Mouse (Mus musculus) CH12.LX (cell line): Measurements from ENCODE around the gene Gm20388. TPM values are rescaled to one million over a fixed set of nuclear protein-coding genes. Genes with fewer than 3 reads are reported as not detected.

Experiments
- DNase-seq: peaks from one replicate; pipeline ENCODE4 v3.0.0-alpha.2; 2013; ENCODE audit errors: extremely low read depth
- H3K27ac ChIP-seq: 2 replicates; pipeline ENCODE4 v1.5.1; 2012; ENCODE audit warnings: low read depth, mild to moderate bottlenecking, control low read depth, moderate library complexity; ENCODE audit not compliant: insufficient read depth
- H3K27me3 ChIP-seq: replicated peaks from 2 replicates; pipeline ENCODE3; 2012; ENCODE audit warnings: inconsistent platforms
- H3K36me3 ChIP-seq, 2 experiments: replicated peaks in 1 of 2; 2 replicates each; pipeline versions ENCODE3 to v1.6.1; 2012; ENCODE audit warnings: inconsistent platforms in 1 of 2, low read length in 1 of 2, mild to moderate bottlenecking in 1 of 2, mixed read lengths in 1 of 2, moderate library complexity in 1 of 2; ENCODE audit not compliant: control insufficient read depth in 1 of 2, insufficient read depth in 1 of 2
- H3K4me1 ChIP-seq, 2 experiments: 2 replicates each; pipeline ENCODE4 v1.6.1; 2012; ENCODE audit warnings: inconsistent platforms in 1 of 2, moderate library complexity in 1 of 2; ENCODE audit not compliant: insufficient read depth in 2 of 2, control insufficient read depth in 1 of 2
- H3K4me2 ChIP-seq: 2 replicates; pipeline ENCODE4 v1.6.1; 2012; ENCODE audit warnings: low read depth, mild to moderate bottlenecking, control low read depth; ENCODE audit not compliant: poor library complexity, insufficient read depth, severe bottlenecking
- H3K4me3 ChIP-seq, 3 experiments: fragments of 150-350 bp in 1 of 3; sonication (generic) in 1 of 3; replicated peaks in 1 of 3; 2 replicates each; pipeline versions ENCODE3 to v1.5.1; 2011 to 2012; ENCODE audit warnings: low read depth in 2 of 3, low read length in 2 of 3, mild to moderate bottlenecking in 2 of 3, moderate library complexity in 2 of 3, control low read depth in 1 of 3, improper control_type of control experiment in 1 of 3, inconsistent platforms in 1 of 3, mixed read lengths in 1 of 3; ENCODE audit not compliant: poor library complexity in 1 of 3
- H3K79me2 ChIP-seq: replicated peaks from 2 replicates; pipeline ENCODE4 v1.6.1; 2012; ENCODE audit warnings: mild to moderate bottlenecking, moderate library complexity; ENCODE audit not compliant: control insufficient read depth, poor library complexity, insufficient read depth, severe bottlenecking; ENCODE audit errors: extremely low read depth
- H3K9ac ChIP-seq: 2 replicates; pipeline ENCODE4 v1.6.1; 2012; ENCODE audit warnings: low read depth, mild to moderate bottlenecking, control low read depth, moderate library complexity; ENCODE audit not compliant: insufficient read depth
- H3K9me3 ChIP-seq: replicated peaks from 2 replicates; pipeline ENCODE3; 2012; ENCODE audit warnings: low read length, inconsistent platforms, mixed read lengths
- BHLHE40 ChIP-seq: IDR thresholded peaks from 2 replicates; pipeline ENCODE4 v1.6.1; 2011; ENCODE audit warnings: mild to moderate bottlenecking, low read depth, low read length, improper control_type of control experiment
- CHD1 ChIP-seq: IDR thresholded peaks from 2 replicates; pipeline ENCODE4 v1.6.1; 2012; ENCODE audit warnings: low read depth, low read length, improper control_type of control experiment, inconsistent platforms
- CTCF ChIP-seq, 2 experiments: IDR thresholded peaks in 1 of 2; conservative IDR thresholded peaks in 1 of 2; 2 replicates each; pipeline ENCODE4 v1.5.1; 2011 to 2012; ENCODE audit warnings: low read depth in 2 of 2, low read length in 2 of 2, improper control_type of control experiment in 1 of 2, inconsistent platforms in 1 of 2, mild to moderate bottlenecking in 1 of 2, moderate library complexity in 1 of 2
- E2F4 ChIP-seq: IDR thresholded peaks from 2 replicates; pipeline ENCODE4 v1.6.1; 2011; ENCODE audit warnings: low read depth, low read length, improper control_type of control experiment; ENCODE audit not compliant: insufficient replicate concordance
- ELF1 ChIP-seq: IDR thresholded peaks from 2 replicates; pipeline ENCODE4 v1.6.1; 2014; ENCODE audit warnings: low read depth, mild to moderate bottlenecking, inconsistent platforms, low read length, improper control_type of control experiment
- EP300 ChIP-seq: IDR thresholded peaks from 2 replicates; pipeline ENCODE4 v1.6.1; 2011; ENCODE audit warnings: low read length, improper control_type of control experiment
- ETS1 ChIP-seq: conservative IDR thresholded peaks from 2 replicates; pipeline ENCODE4 v1.6.1; 2012; ENCODE audit warnings: low read depth, mild to moderate bottlenecking, inconsistent platforms, low read length, improper control_type of control experiment, moderate library complexity
- GABPA ChIP-seq: IDR thresholded peaks from 2 replicates; pipeline ENCODE4 v1.6.1; 2012; ENCODE audit warnings: low read depth, low read length, improper control_type of control experiment, inconsistent platforms; ENCODE audit not compliant: insufficient replicate concordance
- IRF4 ChIP-seq: IDR thresholded peaks from 2 replicates; pipeline ENCODE4 v1.6.1; 2014; ENCODE audit warnings: low read depth, mild to moderate bottlenecking, inconsistent platforms, low read length, improper control_type of control experiment
- JUN ChIP-seq: IDR thresholded peaks from 2 replicates; pipeline ENCODE4 v1.6.1; 2011; ENCODE audit warnings: low read depth, mild to moderate bottlenecking, low read length, improper control_type of control experiment, moderate library complexity; ENCODE audit not compliant: insufficient read depth
- JUND ChIP-seq: conservative IDR thresholded peaks from 2 replicates; pipeline ENCODE4 v1.6.1; 2011; ENCODE audit warnings: low read depth, low read length, improper control_type of control experiment
- MAFK ChIP-seq: IDR thresholded peaks from 2 replicates; pipeline ENCODE4 v1.6.1; 2011; ENCODE audit warnings: low read length, improper control_type of control experiment; ENCODE audit not compliant: insufficient replicate concordance
- MAZ ChIP-seq: IDR thresholded peaks from 2 replicates; pipeline ENCODE4 v1.6.1; 2012; ENCODE audit warnings: low read depth, mild to moderate bottlenecking, inconsistent platforms, low read length, improper control_type of control experiment, moderate library complexity
- MEF2A ChIP-seq: IDR thresholded peaks from 2 replicates; pipeline ENCODE4 v1.6.1; 2014; ENCODE audit warnings: low read depth, mild to moderate bottlenecking, inconsistent platforms, low read length, improper control_type of control experiment, borderline replicate concordance
- MYC ChIP-seq: IDR thresholded peaks from 2 replicates; pipeline ENCODE4 v1.6.1; 2011; ENCODE audit warnings: low read depth, mild to moderate bottlenecking, improper control_type of control experiment, low read length
- NELFE ChIP-seq: IDR thresholded peaks from 2 replicates; pipeline ENCODE4 v1.6.1; 2011; ENCODE audit warnings: low read depth, low read length, improper control_type of control experiment
- NRF1 ChIP-seq: IDR thresholded peaks from 2 replicates; pipeline ENCODE4 v1.6.1; 2014; ENCODE audit warnings: low read depth, mild to moderate bottlenecking, inconsistent platforms, low read length, improper control_type of control experiment, moderate library complexity
- PAX5 ChIP-seq: IDR thresholded peaks from 2 replicates; pipeline ENCODE4 v1.6.1; 2012; ENCODE audit warnings: low read length, inconsistent platforms, mixed read lengths
- POLR2A ChIP-seq: IDR thresholded peaks from 2 replicates; pipeline ENCODE4 v1.6.1; 2011; ENCODE audit warnings: low read depth, mild to moderate bottlenecking, improper control_type of control experiment, low read length
- POLR2AphosphoS2 ChIP-seq: IDR thresholded peaks from 2 replicates; pipeline ENCODE4 v1.6.1; 2011; ENCODE audit warnings: low read depth, low read length, improper control_type of control experiment
- SMC3 ChIP-seq: IDR thresholded peaks from 2 replicates; pipeline ENCODE4 v1.6.1; 2011; ENCODE audit warnings: low read depth, low read length, improper control_type of control experiment
- TBP ChIP-seq: conservative IDR thresholded peaks from 2 replicates; pipeline ENCODE4 v1.6.1; 2011; ENCODE audit warnings: low read depth, low read length, improper control_type of control experiment
- TCF12 ChIP-seq: IDR thresholded peaks from 2 replicates; pipeline ENCODE4 v1.6.1; 2014; ENCODE audit warnings: low read depth, mild to moderate bottlenecking, inconsistent platforms, low read length, improper control_type of control experiment
- UBTF ChIP-seq: IDR thresholded peaks from 2 replicates; pipeline ENCODE4 v1.6.1; 2012; ENCODE audit warnings: low read depth, mild to moderate bottlenecking, inconsistent platforms, low read length, improper control_type of control experiment, moderate library complexity
- USF1 ChIP-seq: IDR thresholded peaks from 2 replicates; pipeline ENCODE4 v1.6.1; 2014; ENCODE audit warnings: low read depth, mild to moderate bottlenecking, inconsistent platforms, low read length, improper control_type of control experiment
- USF2 ChIP-seq: conservative IDR thresholded peaks from 2 replicates; pipeline ENCODE4 v1.6.1; 2011; ENCODE audit warnings: low read depth, low read length, improper control_type of control experiment
- ZC3H11A ChIP-seq: IDR thresholded peaks from 2 replicates; pipeline ENCODE4 v1.6.1; 2012; ENCODE audit warnings: low read depth, mild to moderate bottlenecking, inconsistent platforms, low read length, improper control_type of control experiment
- ZMIZ1 ChIP-seq: IDR thresholded peaks from 2 replicates; pipeline ENCODE4 v1.6.1; 2012; ENCODE audit warnings: low read depth, mild to moderate bottlenecking, inconsistent platforms, low read length, improper control_type of control experiment
- ZNF384 ChIP-seq: IDR thresholded peaks from 2 replicates; pipeline ENCODE4 v1.6.1; 2012; ENCODE audit warnings: low read depth, low read length, improper control_type of control experiment, inconsistent platforms
- dilution Hi-C: fragments of 300-500 bp; cut with MboI; formaldehyde crosslinking; loops from 2 replicates; pipeline ENCODE4 v1.14.3; 2020; ENCODE audit warnings: low sequenced_read_pairs; ENCODE audit not compliant: extremely low pct_unique_long_range_greater_than_20kb, extremely low pct_ligation_motif_present
- in situ Hi-C: fragments of 300-500 bp; cut with MboI; formaldehyde crosslinking; loops from 3 replicates; pipeline ENCODE4 v1.14.3; 2019; ENCODE audit warnings: low sequenced_read_pairs, low pct_ligation_motif_present, low pct_unique_long_range_greater_than_20kb, mixed read lengths
- polyA plus RNA-seq: library from polyadenylated mRNA; unstranded; fragments of >175 nt; gene quantifications from 2 replicates; pipeline ENCODE4 v1.2.1, GENCODE M21; 2012; ENCODE audit warnings: low read depth; ENCODE audit not compliant: insufficient read length
- total RNA-seq, 2 experiments: library from RNA; depleted of rRNA; stranded (reverse); fragments of 300-350 nt in 1 of 2; fragments of >200 nt in 1 of 2; gene quantifications; 2 replicates each; pipeline ENCODE4 v1.2.3; 2012 to 2014

Gene Gm20388
- total and polyA plus RNA-seq, 3 experiments, result 14.8 to 26.3 (median 22.2) TPM

GRCm38 (mm10) chr8:120331027-120331426 is 420.4 kb downstream of the Gm20388 start:
- no peaks in the 10 kb centered on the region for H3K36me3 ChIP-seq
- dilution Hi-C loops (no loop called here), in situ Hi-C loops (loop anchor here (5.0 to 10.0 kb wide), 2 partner anchors 184 to 281 kb away; no protein-coding TSS in a partner anchor)
- H3K27ac ChIP-seq, result no peak overlapping the region
- H3K27me3 ChIP-seq, result no peaks in the 10 kb centered on the region
- no peak overlapping the region for H3K9ac ChIP-seq
- H3K4me3 ChIP-seq, result no peak overlapping the region
- H3K4me2 ChIP-seq, result no peak overlapping the region
- TF ChIP-seq UBTF (no peak), GABPA (no peak), USF1 (no peak), PAX5 (no peak), MYC (no peak), NELFE (no peak), SMC3 (no peak), ZNF384 (no peak), E2F4 (no peak), ETS1 (no peak), ZMIZ1 (no peak), MAFK (no peak), MEF2A (no peak), JUND (no peak), CHD1 (no peak), TCF12 (no peak), CTCF (conservative IDR thresholded peaks at IDR 0.05 in 1 of 2, IDR thresholded peaks at IDR 0.05 in 1 of 2; ENCODE audit: low read depth in 2 of 2, low read length in 2 of 2) (no peak), NRF1 (no peak), POLR2A (no peak), POLR2AphosphoS2 (no peak)
- DNase-seq, result no peak
- H3K4me1 ChIP-seq, result peaks cover 36 to 75% of the 10 kb centered on the region in 2 experiments
- peaks cover 3% of the 10 kb centered on the region for H3K9me3 ChIP-seq
- no peaks in the 10 kb centered on the region for H3K79me2 ChIP-seq

DNA sequence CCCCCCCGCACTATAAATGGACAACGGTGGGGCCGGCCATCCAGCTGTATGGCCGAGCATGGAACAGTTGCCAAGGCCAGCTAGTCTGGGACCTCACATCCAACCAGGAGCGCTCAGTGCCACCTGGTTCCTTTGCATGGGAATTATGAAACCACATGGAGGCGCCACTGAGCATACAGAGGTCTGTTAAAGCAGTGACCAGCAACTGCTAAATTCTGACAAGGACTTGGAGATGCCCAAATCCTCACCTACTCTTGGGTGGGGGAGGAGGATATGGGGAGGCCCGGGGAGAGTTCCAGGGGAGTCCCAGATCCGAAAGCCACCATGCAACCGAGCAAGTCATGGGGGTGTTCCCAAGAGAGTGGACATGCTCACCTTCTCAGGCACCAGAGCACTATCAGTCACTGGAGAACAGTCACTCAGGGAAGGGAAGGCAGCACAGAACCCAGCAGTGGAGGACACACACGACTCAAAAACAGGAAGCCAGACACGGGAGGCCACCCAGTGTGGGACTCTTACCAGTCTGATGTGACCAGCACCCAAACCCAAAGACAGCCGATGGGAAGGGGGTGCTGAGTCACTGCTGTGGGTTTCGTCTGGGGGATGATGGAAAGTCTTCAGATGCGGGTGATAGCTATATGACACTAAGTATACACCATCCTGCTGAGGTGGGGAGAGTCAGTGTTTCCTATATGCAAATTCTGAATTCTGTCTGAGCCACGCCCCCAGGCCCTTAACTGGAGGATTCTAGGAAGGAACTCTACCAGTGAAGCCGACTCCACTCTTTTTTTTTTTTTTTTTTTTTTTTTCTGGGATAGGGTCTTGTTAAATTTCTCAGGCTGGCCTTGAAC is 422.0 kb downstream of the Gm20388 start:
- Histone ChIP-seq H3K4me2 (peak overlapping the region; percentile 52), H3K27ac (peak overlapping the region; percentile 59), H3K4me1 (peaks cover 36 to 79% of the 10 kb centered on the region in 2 experiments), H3K4me3 (peak overlapping the region in 2 of 3 experiments; percentile 12 to 36), H3K79me2 (no peaks in the 10 kb centered on the region), H3K9ac (no peak overlapping the region), H3K27me3 (no peaks in the 10 kb centered on the region), H3K9me3 (peaks cover 7% of the 10 kb centered on the region), H3K36me3 (no peaks in the 10 kb centered on the region)
- peak; percentile 94 for DNase-seq
- in situ Hi-C loops (loop anchor here (5.0 to 10.0 kb wide), 2 partner anchors 182 to 280 kb away; no protein-coding TSS in a partner anchor), dilution Hi-C loops (no loop called here)
- TF ChIP-seq MYC (no peak), MEF2A (peak; percentile 83), EP300 (peak; percentile 85), JUN (peak; percentile 71), BHLHE40 (peak; percentile 78), ZC3H11A (no peak), JUND (peak; percentile 69), ELF1 (peak; percentile 66; the same call in 1 of the 2 replicates), CHD1 (no peak), NRF1 (no peak), MAZ (no peak; the same call in 1 of the 2 replicates), PAX5 (no peak), USF2 (no peak), ZNF384 (peak; percentile 87), CTCF (conservative IDR thresholded peaks at IDR 0.05 in 1 of 2, IDR thresholded peaks at IDR 0.05 in 1 of 2; ENCODE audit: low read depth in 2 of 2, low read length in 2 of 2) (peak; percentile 21 to 53; a peak in 3 of 4 replicates), SMC3 (no peak), MAFK (peak; percentile 73), TBP (no peak), POLR2AphosphoS2 (no peak), IRF4 (peak; percentile 90)
